Mouse (Mus musculus) lung, postnatal 25 days (tissue): ENCODE measurements around the gene Arhgap24.

Source experiments
- DNase-seq: peaks from one replicate; pipeline ENCODE4 v3.0.0; 2022; ENCODE audit warnings: low spot score

Arhgap24 gene

GRCm38 (mm10) chr5:102578431-102578830 is 97.2 kb downstream of the Arhgap24 start:
- no peak for DNase-seq

GRCm38 (mm10) chr5:102582864-102583410 is 101.7 kb downstream of the Arhgap24 start:
- DNase-seq, result peak; percentile 12

- DNase-seq, result no peak
Measured at GRCm38 (mm10) chr5:102591422-102591821, 110.2 kb downstream of the Arhgap24 start.

- no peak for DNase-seq
Measured at GRCm38 (mm10) chr5:102593058-102593457, 111.9 kb downstream of the Arhgap24 start.

- DNase-seq, result no peak
Measured at GRCm38 (mm10) chr5:102599102-102599501, 117.9 kb downstream of the Arhgap24 start.

GRCm38 (mm10) chr5:102613571-102613970 is 132.4 kb downstream of the Arhgap24 start:
- DNase-seq, result peak; percentile 72

GRCm38 (mm10) chr5:102614081-102614480 is 132.9 kb downstream of the Arhgap24 start:
- DNase-seq, result no peak

- DNase-seq, result no peak
Measured at GRCm38 (mm10) chr5:102615249-102615648, 134.1 kb downstream of the Arhgap24 start.

GRCm38 (mm10) chr5:102621036-102621435 is 139.8 kb downstream of the Arhgap24 start:
- no peak for DNase-seq

- peak; percentile 31 for DNase-seq
Measured at GRCm38 (mm10) chr5:102623807-102624435, 142.7 kb downstream of the Arhgap24 start.

GRCm38 (mm10) chr5:102626671-102627070 is 145.5 kb downstream of the Arhgap24 start:
- no peak for DNase-seq

- peak; percentile 20 for DNase-seq
Measured at GRCm38 (mm10) chr5:102629362-102629771, 148.2 kb downstream of the Arhgap24 start.

GRCm38 (mm10) chr5:102635591-102635990 is 154.4 kb downstream of the Arhgap24 start:
- no peak for DNase-seq

GRCm38 (mm10) chr5:102639782-102640559 is 158.8 kb downstream of the Arhgap24 start:
- DNase-seq, result no peak

GRCm38 (mm10) chr5:102643364-102643763 is 162.2 kb downstream of the Arhgap24 start:
- DNase-seq, result peak; percentile 40

GRCm38 (mm10) chr5:102643820-102644219 is 162.6 kb downstream of the Arhgap24 start:
- DNase-seq, result no peak

- DNase-seq, result no peak
Measured at GRCm38 (mm10) chr5:102659061-102659460, 177.9 kb downstream of the Arhgap24 start.

GRCm38 (mm10) chr5:102664988-102665726 is 184.0 kb downstream of the Arhgap24 start:
- no peak for DNase-seq

- peak; percentile 18 for DNase-seq
Measured at GRCm38 (mm10) chr5:102666886-102667285, 185.7 kb downstream of the Arhgap24 start.

- no peak for DNase-seq
Measured at GRCm38 (mm10) chr5:102667754-102668575, 186.8 kb downstream of the Arhgap24 start.

GRCm38 (mm10) chr5:102670206-102670605 is 189.0 kb downstream of the Arhgap24 start:
- no peak for DNase-seq
